Mouse (Mus musculus) MEL (cell line): ENCODE data around the gene Oxld1. TPM values are rescaled to one million over a fixed set of nuclear protein-coding genes. Genes with fewer than 3 reads are reported as not detected.

ENCODE experiments used
- DNase-seq: peaks from one replicate; pipeline ENCODE4 v3.0.0; 2011; ENCODE audit warnings: low read depth, low spot score
- H3K27ac ChIP-seq: 2 replicates; pipeline ENCODE4 v1.5.1; 2012; ENCODE audit warnings: low read depth, mild to moderate bottlenecking, control low read depth, low read length, moderate library complexity; ENCODE audit not compliant: control insufficient read depth
- H3K27me3 ChIP-seq, 2 experiments: fragments of 150-350 bp in 1 of 2; sonication (generic) in 1 of 2; 2 replicates each; pipeline ENCODE4 v1.6.1; 2012; ENCODE audit warnings: low read length in 2 of 2, mild to moderate bottlenecking in 2 of 2, improper control_type of control experiment in 1 of 2, moderate library complexity in 1 of 2; ENCODE audit not compliant: insufficient read depth in 2 of 2, control insufficient read depth in 1 of 2
- H3K36me3 ChIP-seq, 2 experiments: 2 replicates each; pipeline ENCODE4 v1.6.1; 2012 to 2014; ENCODE audit warnings: low read length in 2 of 2, improper control_type of control experiment in 1 of 2, inconsistent platforms in 1 of 2, mild to moderate bottlenecking in 1 of 2; ENCODE audit not compliant: insufficient read depth in 2 of 2, control insufficient read depth in 1 of 2
- H3K4me1 ChIP-seq, 2 experiments: fragments of 150-350 bp in 1 of 2; sonication (generic) in 1 of 2; 2 replicates each; pipeline ENCODE4 v1.6.1; 2012; ENCODE audit warnings: low read length in 2 of 2, improper control_type of control experiment in 1 of 2, mild to moderate bottlenecking in 1 of 2; ENCODE audit not compliant: insufficient read depth in 2 of 2, control insufficient read depth in 1 of 2
- H3K4me3 ChIP-seq, 2 experiments: fragments of 150-350 bp in 1 of 2; sonication (generic) in 1 of 2; 2 replicates each; pipeline ENCODE4 v1.5.1; 2012; ENCODE audit warnings: low read depth in 2 of 2, low read length in 2 of 2, mild to moderate bottlenecking in 2 of 2, moderate library complexity in 2 of 2, control low read depth in 1 of 2, improper control_type of control experiment in 1 of 2; ENCODE audit not compliant: control insufficient read depth in 1 of 2, insufficient read depth in 1 of 2
- H3K79me2 ChIP-seq: 2 replicates; pipeline ENCODE4 v1.6.1; 2012; ENCODE audit warnings: mild to moderate bottlenecking, low read length, moderate library complexity; ENCODE audit not compliant: control insufficient read depth, poor library complexity, insufficient read depth
- H3K9ac ChIP-seq: 2 replicates; pipeline ENCODE4 v1.6.1; 2012; ENCODE audit warnings: low read depth, mild to moderate bottlenecking, control low read depth, low read length, moderate library complexity; ENCODE audit not compliant: control insufficient read depth, poor library complexity, severe bottlenecking
- H3K9me3 ChIP-seq: fragments of 150-350 bp; sonication (generic); replicated peaks from 2 replicates; pipeline ENCODE4 v1.6.1; 2012; ENCODE audit warnings: mild to moderate bottlenecking, low read length, improper control_type of control experiment, moderate library complexity; ENCODE audit not compliant: insufficient read depth
- CHD2 ChIP-seq: IDR thresholded peaks from 2 replicates; pipeline ENCODE4 v1.6.1; 2011; ENCODE audit warnings: low read length, improper control_type of control experiment
- CTCF ChIP-seq, 3 experiments: IDR thresholded peaks in 2 of 3; conservative IDR thresholded peaks in 1 of 3; 2 replicates each; pipeline ENCODE4 v1.5.1; 2011 to 2012; ENCODE audit warnings: low read length in 3 of 3, low read depth in 2 of 3, mild to moderate bottlenecking in 2 of 3, improper control_type of control experiment in 1 of 3, inconsistent platforms in 1 of 3, mixed read lengths in 1 of 3, moderate library complexity in 1 of 3; ENCODE audit not compliant: control insufficient read depth in 1 of 3, insufficient read depth in 1 of 3, poor library complexity in 1 of 3, severe bottlenecking in 1 of 3
- EP300 ChIP-seq, 2 experiments: IDR thresholded peaks; 2 replicates each; pipeline ENCODE4 v1.6.1; 2011; ENCODE audit warnings: improper control_type of control experiment in 2 of 2, low read length in 2 of 2, low read depth in 1 of 2, mild to moderate bottlenecking in 1 of 2
- MAZ ChIP-seq: IDR thresholded peaks from 2 replicates; pipeline ENCODE4 v1.6.1; 2012; ENCODE audit warnings: low read depth, mild to moderate bottlenecking, inconsistent platforms, low read length, improper control_type of control experiment
- MYC ChIP-seq: IDR thresholded peaks from 2 replicates; pipeline ENCODE4 v1.6.1; 2011; ENCODE audit warnings: low read depth, mild to moderate bottlenecking, low read length, improper control_type of control experiment, moderate library complexity
- POLR2A ChIP-seq, 2 experiments: IDR thresholded peaks; 2 replicates each; pipeline ENCODE4 v1.6.1; 2011 to 2012; ENCODE audit warnings: low read length in 2 of 2, mild to moderate bottlenecking in 2 of 2, control low read depth in 1 of 2, improper control_type of control experiment in 1 of 2, low read depth in 1 of 2, moderate library complexity in 1 of 2; ENCODE audit not compliant: control insufficient read depth in 1 of 2, insufficient read depth in 1 of 2, poor library complexity in 1 of 2
- RAD21 ChIP-seq: IDR thresholded peaks from 2 replicates; pipeline ENCODE4 v1.6.1; 2011; ENCODE audit warnings: mild to moderate bottlenecking, low read depth, low read length, improper control_type of control experiment
- RCOR1 ChIP-seq: IDR thresholded peaks from 2 replicates; pipeline ENCODE4 v1.6.1; 2012; ENCODE audit warnings: low read depth, mild to moderate bottlenecking, inconsistent platforms, low read length, improper control_type of control experiment
- SMC3 ChIP-seq: IDR thresholded peaks from 2 replicates; pipeline ENCODE4 v1.6.1; 2011; ENCODE audit warnings: low read depth, low read length, improper control_type of control experiment
- USF1 ChIP-seq: IDR thresholded peaks from 2 replicates; pipeline ENCODE4 v1.6.1; 2014; ENCODE audit warnings: low read depth, mild to moderate bottlenecking, inconsistent platforms, low read length, improper control_type of control experiment, moderate library complexity
- USF2 ChIP-seq, 2 experiments: IDR thresholded peaks; 2 replicates each; pipeline ENCODE4 v1.6.1; 2011 to 2012; ENCODE audit warnings: improper control_type of control experiment in 2 of 2, low read length in 2 of 2, borderline replicate concordance in 1 of 2, inconsistent platforms in 1 of 2, low read depth in 1 of 2, mild to moderate bottlenecking in 1 of 2; ENCODE audit not compliant: insufficient read depth in 1 of 2
- ZKSCAN1 ChIP-seq: IDR thresholded peaks from 2 replicates; pipeline ENCODE4 v1.6.1; 2012; ENCODE audit warnings: low read depth, mild to moderate bottlenecking, inconsistent platforms, low read length, improper control_type of control experiment, moderate library complexity
- ZNF384 ChIP-seq: IDR thresholded peaks from 2 replicates; pipeline ENCODE4 v1.6.1; 2012; ENCODE audit warnings: low read depth, mild to moderate bottlenecking, inconsistent platforms, low read length, improper control_type of control experiment
- polyA plus RNA-seq, 2 experiments: library from polyadenylated mRNA; stranded (reverse) in 1 of 2; unstranded in 1 of 2; fragments of >175 nt in 1 of 2; fragments of >200 nt in 1 of 2; gene quantifications; 2 replicates each; pipeline versions ENCODE4 v1.2.1 to v1.2.4; 2012; ENCODE audit warnings: low replicate concordance in 2 of 2, low read depth in 1 of 2; ENCODE audit not compliant: insufficient read length in 2 of 2, insufficient read depth in 1 of 2, missing spikeins in 1 of 2
- total RNA-seq: library from RNA; depleted of rRNA; stranded (reverse); fragments of 300-350 nt; gene quantifications from 2 replicates; pipeline ENCODE4 v1.2.3, GENCODE M21; 2012

The Oxld1 gene
- total and polyA plus RNA-seq, 3 experiments, result 15.9 to 17.5 TPM; not detected in 1

DNA sequence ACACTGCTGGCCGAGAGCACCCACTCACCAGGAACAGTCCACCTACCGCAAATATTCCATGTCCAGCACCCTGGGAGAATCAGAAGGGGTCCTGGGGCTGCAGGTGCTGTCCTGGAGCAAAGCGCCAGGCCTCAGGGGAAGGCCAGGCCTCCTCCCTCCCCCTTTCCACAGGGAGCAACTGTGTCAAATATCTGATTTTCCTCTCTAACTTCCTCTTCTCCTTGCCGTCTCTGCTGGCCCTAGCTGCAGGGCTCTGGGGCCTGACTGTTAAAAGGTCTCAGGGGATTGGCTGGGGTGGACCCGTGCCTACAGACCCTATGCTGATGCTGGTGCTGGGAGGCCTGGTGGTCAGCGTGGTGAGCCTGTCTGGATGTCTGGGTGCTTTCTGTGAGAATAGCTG is 13.8 kb downstream of the Oxld1 start:
- TF ChIP-seq MYC (no peak), USF1 (no peak), ZNF384 (no peak), ZKSCAN1 (no peak), MAZ (0 out of 2 replicates have a peak, but pooled peaks have one; percentile 23), EP300 (IDR thresholded peaks at IDR 0.05; ENCODE audit: low read depth in 1 of 2, low read length in 2 of 2) (peak in 1 of 2 experiments; percentile 52; a peak in 2 of 4 replicates), POLR2A (IDR thresholded peaks at IDR 0.05; ENCODE audit: control insufficient read depth in 1 of 2, insufficient read depth in 1 of 2, low read depth in 1 of 2, low read length in 2 of 2, poor library complexity in 1 of 2) (no peak), RCOR1 (peak; percentile 67)
- TF ChIP-seq, all 39 proteins: peak for 3
- Histone ChIP-seq H3K9ac (no peak overlapping the region), H3K9me3 (no peaks in the 10 kb centered on the region), H3K4me3 (no peak overlapping the region), H3K4me1 (peaks cover 21 to 32% of the 10 kb centered on the region in 2 experiments), H3K27me3 (no peaks in the 10 kb centered on the region), H3K36me3 (peaks cover 0 to 18% of the 10 kb centered on the region in 2 experiments; a peak in 2 of 4 replicates), H3K79me2 (no peaks in the 10 kb centered on the region), H3K27ac (no peak overlapping the region)
- peak; percentile 68 for DNase-seq

DNA sequence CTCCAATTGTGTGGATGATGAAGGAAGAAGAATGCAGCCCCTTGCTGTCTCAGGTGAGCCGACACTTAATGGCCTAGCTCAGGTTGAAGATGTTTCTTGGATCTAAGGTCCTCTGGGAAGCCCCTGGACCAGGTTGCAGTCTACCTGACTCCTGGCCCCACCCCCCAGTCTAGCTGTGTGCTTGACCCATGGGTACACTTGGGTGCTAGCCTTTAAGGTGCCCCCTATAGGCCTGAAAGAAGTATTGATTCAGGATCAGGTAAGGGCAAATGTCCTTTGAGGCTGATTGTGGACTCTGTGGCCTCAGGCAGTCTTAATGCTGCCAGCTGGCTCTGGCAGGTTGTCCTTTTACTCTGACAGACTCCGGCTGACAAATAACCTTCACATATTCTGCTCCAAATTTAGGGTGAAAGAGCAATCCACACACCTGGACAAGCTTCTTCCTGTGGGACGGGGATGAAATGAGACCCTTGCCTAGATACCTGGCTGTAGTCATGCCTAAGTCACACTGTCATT is 15.0 kb downstream of the Oxld1 start:
- TF ChIP-seq USF2 (IDR thresholded peaks at IDR 0.05; ENCODE audit: borderline replicate concordance in 1 of 2, insufficient read depth in 1 of 2, low read depth in 1 of 2, low read length in 2 of 2) (no peak), CTCF (IDR thresholded peaks at IDR 0.05 in 2 of 3, conservative IDR thresholded peaks at IDR 0.05 in 1 of 3; ENCODE audit: control insufficient read depth in 1 of 3, insufficient read depth in 1 of 3, low read depth in 2 of 3, low read length in 3 of 3, poor library complexity in 1 of 3, severe bottlenecking in 1 of 3) (peak in 1 of 3 experiments; percentile 18; a peak in 1 of 6 replicates)
- TF ChIP-seq, all 39 proteins: peak for 1
- Histone ChIP-seq H3K4me1 (peaks cover 16 to 25% of the 10 kb centered on the region in 2 experiments), H3K79me2 (no peaks in the 10 kb centered on the region), H3K9me3 (no peaks in the 10 kb centered on the region), H3K27ac (no peak overlapping the region), H3K9ac (no peak overlapping the region), H3K27me3 (no peaks in the 10 kb centered on the region), H3K36me3 (peaks cover 0 to 18% of the 10 kb centered on the region in 2 experiments; a peak in 2 of 4 replicates), H3K4me3 (no peak overlapping the region)
- no peak for DNase-seq

DNA sequence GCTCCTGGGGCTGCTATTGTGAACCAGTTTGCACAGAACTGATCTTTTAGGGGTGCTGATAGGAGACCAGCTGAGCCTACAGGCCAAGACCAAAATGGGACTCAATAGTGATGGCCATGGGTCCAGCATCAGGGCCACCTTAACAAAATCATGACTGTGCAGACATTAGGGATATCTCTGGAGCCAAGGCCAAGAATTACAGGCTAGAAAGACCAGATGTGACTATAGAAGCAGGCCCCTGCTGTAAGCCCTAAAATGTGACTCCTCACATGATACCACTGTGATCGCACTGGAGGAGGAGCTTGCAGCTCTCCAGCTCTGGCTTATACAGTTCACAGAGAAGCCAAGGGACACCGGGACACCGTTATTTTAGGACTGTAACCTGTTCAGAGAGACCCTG is 15.5 kb downstream of the Oxld1 start, which contains the start of gene Tspan10:
Gene Tspan10, plus strand, starts transcription at position 301 of the 400 bp plus-strand sequence.
- peaks cover 16 to 25% of the 10 kb centered on the region in 2 experiments for H3K4me1 ChIP-seq
- H3K4me3 ChIP-seq, result no peak within 1 kb of the TSS
- no peak within 1 kb of the TSS for H3K27ac ChIP-seq
- peaks cover 4% of the 10 kb centered on the region for H3K79me2 ChIP-seq
- no peak within 1 kb of the TSS for H3K9ac ChIP-seq
- TF ChIP-seq SMC3, result no peak
- no peak for TF ChIP-seq RAD21
- no peak for TF ChIP-seq CHD2
- no peak for TF ChIP-seq POLR2A (IDR thresholded peaks at IDR 0.05; ENCODE audit: control insufficient read depth in 1 of 2, insufficient read depth in 1 of 2, low read depth in 1 of 2, low read length in 2 of 2, poor library complexity in 1 of 2)
- peaks cover 0 to 18% of the 10 kb centered on the region in 2 experiments; a peak in 2 of 4 replicates for H3K36me3 ChIP-seq
- H3K27me3 ChIP-seq, result no peaks in the 10 kb centered on the region
- DNase-seq, result no peak
- H3K9me3 ChIP-seq, result no peaks in the 10 kb centered on the region
